Mouse (Mus musculus) cerebellum, adult 2 months (tissue): ENCODE data around the gene Aoc2.

Experiments
- CTCF ChIP-seq: fragments of 200-500 bp; IDR thresholded peaks from 2 replicates; pipeline ENCODE4 v1.5.1; 2011; ENCODE audit warnings: low read depth, mild to moderate bottlenecking, control low read depth, low read length, moderate library complexity, borderline replicate concordance; ENCODE audit not compliant: insufficient read depth
- POLR2A ChIP-seq: fragments of 200-500 bp; IDR thresholded peaks from 2 replicates; pipeline ENCODE4 v1.6.1; 2011; ENCODE audit warnings: low read length, control low read depth, borderline replicate concordance; ENCODE audit not compliant: insufficient read depth

GRCm38 (mm10) chr11:101277381-101278222 lies 47.3 kb upstream of the Aoc2 start:
- TF ChIP-seq CTCF (no peak), POLR2A (no peak)
